Mouse (Mus musculus): ENCODE data around the gene Aldh8a1.

DNA sequence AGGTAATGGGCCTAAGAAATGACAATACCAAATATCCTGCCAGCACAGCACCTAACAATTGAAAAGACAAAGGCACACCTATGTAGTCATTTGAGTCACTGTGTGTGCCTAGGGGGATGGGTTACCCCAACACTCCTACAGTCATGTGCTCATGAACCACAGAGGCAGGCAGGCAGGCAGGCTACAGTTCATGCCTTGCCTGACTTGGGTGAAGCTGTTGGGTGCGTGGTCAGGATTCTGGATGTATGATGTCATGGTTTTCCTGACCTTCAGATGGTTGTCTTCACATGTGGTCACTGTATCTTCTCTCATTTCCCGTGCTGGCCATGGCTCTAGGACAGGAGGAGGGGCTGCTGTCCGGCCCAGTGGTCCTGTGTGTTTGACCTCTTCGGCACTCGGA lies 41.6 kb upstream of the Aldh8a1 start:
- no peak for TF ChIP-seq TCF12 (IDR thresholded peaks at IDR 0.05; ENCODE audit: insufficient read depth, poor library complexity, severe bottlenecking)
- no peak for TF ChIP-seq TCF3 (IDR thresholded peaks at IDR 0.05; ENCODE audit: insufficient read length, low read depth)
- no peak for TF ChIP-seq POLR2AphosphoS2 (IDR thresholded peaks at IDR 0.05; ENCODE audit: insufficient read length, low read depth)
- no peak for TF ChIP-seq POLR2A (IDR thresholded peaks at IDR 0.05; ENCODE audit: insufficient read length, low read depth)
- TF ChIP-seq MAX (IDR thresholded peaks at IDR 0.05; ENCODE audit: low read depth): no peak
- no peak for TF ChIP-seq MYOD1 (IDR thresholded peaks at IDR 0.05; ENCODE audit: control insufficient read depth in 1 of 3, insufficient read length in 2 of 3, low read depth in 2 of 3)
- TF ChIP-seq CEBPB (IDR thresholded peaks at IDR 0.05; ENCODE audit: insufficient read depth, poor library complexity, severe bottlenecking): no peak
- no peak for TF ChIP-seq SRF (IDR thresholded peaks at IDR 0.05; ENCODE audit: control insufficient read depth, insufficient read length, low read depth)
- TF ChIP-seq MYOG (IDR thresholded peaks at IDR 0.05; ENCODE audit: control insufficient read depth in 1 of 3, insufficient read depth in 1 of 3, insufficient read length in 2 of 3, low read depth in 2 of 3): no peak

Measured in myocyte (in vitro differentiated cells).